Mouse (Mus musculus) MEL (cell line): Measurements from ENCODE around the gene Znrf4. TPM values are rescaled to one million over a fixed set of nuclear protein-coding genes. Genes with fewer than 3 reads are reported as not detected.
A peak's percentile ranks its signal among the peaks of the same experiment; 100 is the strongest.

Experiments used
- DNase-seq: peaks from one replicate; pipeline ENCODE4 v3.0.0; 2011; ENCODE audit warnings: low read depth, low spot score
- H3K27ac ChIP-seq: 2 replicates; pipeline ENCODE4 v1.5.1; 2012; ENCODE audit warnings: low read depth, mild to moderate bottlenecking, control low read depth, low read length, moderate library complexity; ENCODE audit not compliant: control insufficient read depth
- H3K27me3 ChIP-seq, 2 experiments: fragments of 150-350 bp in 1 of 2; sonication (generic) in 1 of 2; 2 replicates each; pipeline ENCODE4 v1.6.1; 2012; ENCODE audit warnings: low read length in 2 of 2, mild to moderate bottlenecking in 2 of 2, improper control_type of control experiment in 1 of 2, moderate library complexity in 1 of 2; ENCODE audit not compliant: insufficient read depth in 2 of 2, control insufficient read depth in 1 of 2
- H3K36me3 ChIP-seq, 2 experiments: 2 replicates each; pipeline ENCODE4 v1.6.1; 2012 to 2014; ENCODE audit warnings: low read length in 2 of 2, improper control_type of control experiment in 1 of 2, inconsistent platforms in 1 of 2, mild to moderate bottlenecking in 1 of 2; ENCODE audit not compliant: insufficient read depth in 2 of 2, control insufficient read depth in 1 of 2
- H3K4me1 ChIP-seq, 2 experiments: fragments of 150-350 bp in 1 of 2; sonication (generic) in 1 of 2; 2 replicates each; pipeline ENCODE4 v1.6.1; 2012; ENCODE audit warnings: low read length in 2 of 2, improper control_type of control experiment in 1 of 2, mild to moderate bottlenecking in 1 of 2; ENCODE audit not compliant: insufficient read depth in 2 of 2, control insufficient read depth in 1 of 2
- H3K4me3 ChIP-seq, 2 experiments: fragments of 150-350 bp in 1 of 2; sonication (generic) in 1 of 2; 2 replicates each; pipeline ENCODE4 v1.5.1; 2012; ENCODE audit warnings: low read depth in 2 of 2, low read length in 2 of 2, mild to moderate bottlenecking in 2 of 2, moderate library complexity in 2 of 2, control low read depth in 1 of 2, improper control_type of control experiment in 1 of 2; ENCODE audit not compliant: control insufficient read depth in 1 of 2, insufficient read depth in 1 of 2
- H3K79me2 ChIP-seq: 2 replicates; pipeline ENCODE4 v1.6.1; 2012; ENCODE audit warnings: mild to moderate bottlenecking, low read length, moderate library complexity; ENCODE audit not compliant: control insufficient read depth, poor library complexity, insufficient read depth
- H3K9ac ChIP-seq: 2 replicates; pipeline ENCODE4 v1.6.1; 2012; ENCODE audit warnings: low read depth, mild to moderate bottlenecking, control low read depth, low read length, moderate library complexity; ENCODE audit not compliant: control insufficient read depth, poor library complexity, severe bottlenecking
- H3K9me3 ChIP-seq: fragments of 150-350 bp; sonication (generic); replicated peaks from 2 replicates; pipeline ENCODE4 v1.6.1; 2012; ENCODE audit warnings: mild to moderate bottlenecking, low read length, improper control_type of control experiment, moderate library complexity; ENCODE audit not compliant: insufficient read depth
- CHD1 ChIP-seq: IDR thresholded peaks from 2 replicates; pipeline ENCODE4 v1.6.1; 2012; ENCODE audit warnings: low read depth, mild to moderate bottlenecking, inconsistent platforms, low read length, improper control_type of control experiment
- CHD2 ChIP-seq: IDR thresholded peaks from 2 replicates; pipeline ENCODE4 v1.6.1; 2011; ENCODE audit warnings: low read length, improper control_type of control experiment
- ELF1 ChIP-seq: IDR thresholded peaks from 2 replicates; pipeline ENCODE4 v1.6.1; 2014; ENCODE audit warnings: low read depth, mild to moderate bottlenecking, inconsistent platforms, low read length, improper control_type of control experiment, moderate library complexity
- EP300 ChIP-seq, 2 experiments: IDR thresholded peaks; 2 replicates each; pipeline ENCODE4 v1.6.1; 2011; ENCODE audit warnings: improper control_type of control experiment in 2 of 2, low read length in 2 of 2, low read depth in 1 of 2, mild to moderate bottlenecking in 1 of 2
- ETS1 ChIP-seq: IDR thresholded peaks from 2 replicates; pipeline ENCODE4 v1.6.1; 2012; ENCODE audit warnings: low read depth, mild to moderate bottlenecking, inconsistent platforms, low read length, improper control_type of control experiment, moderate library complexity
- GABPA ChIP-seq: IDR thresholded peaks from 2 replicates; pipeline ENCODE4 v1.6.1; 2012; ENCODE audit warnings: low read depth, mild to moderate bottlenecking, inconsistent platforms, low read length, improper control_type of control experiment, moderate library complexity
- GATA1 ChIP-seq: IDR thresholded peaks from 2 replicates; pipeline ENCODE4 v1.6.1; 2011; ENCODE audit warnings: low read depth, low read length, improper control_type of control experiment
- HCFC1 ChIP-seq: IDR thresholded peaks from 2 replicates; pipeline ENCODE4 v1.6.1; 2012; ENCODE audit warnings: low read depth, mild to moderate bottlenecking, inconsistent platforms, low read length, improper control_type of control experiment, moderate library complexity
- JUND ChIP-seq: IDR thresholded peaks from 2 replicates; pipeline ENCODE4 v1.6.1; 2011; ENCODE audit warnings: low read depth, mild to moderate bottlenecking, improper control_type of control experiment, low read length
- MAX ChIP-seq: IDR thresholded peaks from 2 replicates; pipeline ENCODE4 v1.6.1; 2011; ENCODE audit warnings: low read length, improper control_type of control experiment
- MAZ ChIP-seq: IDR thresholded peaks from 2 replicates; pipeline ENCODE4 v1.6.1; 2012; ENCODE audit warnings: low read depth, mild to moderate bottlenecking, inconsistent platforms, low read length, improper control_type of control experiment
- MEF2A ChIP-seq: IDR thresholded peaks from 2 replicates; pipeline ENCODE4 v1.6.1; 2014; ENCODE audit warnings: low read depth, mild to moderate bottlenecking, inconsistent platforms, low read length, improper control_type of control experiment; ENCODE audit not compliant: poor library complexity, insufficient replicate concordance, severe bottlenecking; ENCODE audit errors: extremely low read depth
- MXI1 ChIP-seq: IDR thresholded peaks from 2 replicates; pipeline ENCODE4 v1.6.1; 2011; ENCODE audit warnings: mild to moderate bottlenecking, low read depth, low read length, improper control_type of control experiment
- MYB ChIP-seq: IDR thresholded peaks from 2 replicates; pipeline ENCODE4 v1.6.1; 2011; ENCODE audit warnings: mild to moderate bottlenecking, low read depth, low read length, improper control_type of control experiment
- MYC ChIP-seq: IDR thresholded peaks from 2 replicates; pipeline ENCODE4 v1.6.1; 2011; ENCODE audit warnings: low read depth, mild to moderate bottlenecking, low read length, improper control_type of control experiment, moderate library complexity
- NELFE ChIP-seq: IDR thresholded peaks from 2 replicates; pipeline ENCODE4 v1.6.1; 2011; ENCODE audit warnings: low read depth, low read length, improper control_type of control experiment
- NRF1 ChIP-seq: IDR thresholded peaks from 2 replicates; pipeline ENCODE4 v1.6.1; 2014; ENCODE audit warnings: low read depth, mild to moderate bottlenecking, inconsistent platforms, low read length, improper control_type of control experiment, moderate library complexity; ENCODE audit not compliant: poor library complexity, insufficient read depth, severe bottlenecking
- POLR2A ChIP-seq, 2 experiments: IDR thresholded peaks; 2 replicates each; pipeline ENCODE4 v1.6.1; 2011 to 2012; ENCODE audit warnings: low read length in 2 of 2, mild to moderate bottlenecking in 2 of 2, control low read depth in 1 of 2, improper control_type of control experiment in 1 of 2, low read depth in 1 of 2, moderate library complexity in 1 of 2; ENCODE audit not compliant: control insufficient read depth in 1 of 2, insufficient read depth in 1 of 2, poor library complexity in 1 of 2
- POLR2AphosphoS2 ChIP-seq: IDR thresholded peaks from 2 replicates; pipeline ENCODE4 v1.6.1; 2011; ENCODE audit warnings: low read length, improper control_type of control experiment
- POLR2AphosphoS5 ChIP-seq: IDR thresholded peaks from 2 replicates; pipeline ENCODE4 v1.6.1; 2012; ENCODE audit warnings: low read depth, borderline replicate concordance, mild to moderate bottlenecking, inconsistent platforms, low read length, moderate library complexity, mixed read lengths
- RAD21 ChIP-seq: IDR thresholded peaks from 2 replicates; pipeline ENCODE4 v1.6.1; 2011; ENCODE audit warnings: mild to moderate bottlenecking, low read depth, low read length, improper control_type of control experiment
- RCOR1 ChIP-seq: IDR thresholded peaks from 2 replicates; pipeline ENCODE4 v1.6.1; 2012; ENCODE audit warnings: low read depth, mild to moderate bottlenecking, inconsistent platforms, low read length, improper control_type of control experiment
- SIN3A ChIP-seq: IDR thresholded peaks from 2 replicates; pipeline ENCODE4 v1.6.1; 2012; ENCODE audit warnings: low read length, improper control_type of control experiment, inconsistent platforms
- SMC3 ChIP-seq: IDR thresholded peaks from 2 replicates; pipeline ENCODE4 v1.6.1; 2011; ENCODE audit warnings: low read depth, low read length, improper control_type of control experiment
- TAL1 ChIP-seq: IDR thresholded peaks from 2 replicates; pipeline ENCODE4 v1.6.1; 2012; ENCODE audit warnings: mild to moderate bottlenecking, inconsistent platforms, low read length, moderate library complexity, mixed read lengths
- TBP ChIP-seq: IDR thresholded peaks from 2 replicates; pipeline ENCODE4 v1.8.0; 2011; ENCODE audit warnings: low read depth, low read length, improper control_type of control experiment
- TCF12 ChIP-seq: IDR thresholded peaks from 2 replicates; pipeline ENCODE4 v1.6.1; 2014; ENCODE audit warnings: low read depth, mild to moderate bottlenecking, inconsistent platforms, low read length, improper control_type of control experiment, moderate library complexity
- UBTF ChIP-seq: IDR thresholded peaks from 2 replicates; pipeline ENCODE4 v1.6.1; 2012; ENCODE audit warnings: low read depth, mild to moderate bottlenecking, inconsistent platforms, low read length, improper control_type of control experiment, moderate library complexity, borderline replicate concordance; ENCODE audit not compliant: insufficient read depth
- USF1 ChIP-seq: IDR thresholded peaks from 2 replicates; pipeline ENCODE4 v1.6.1; 2014; ENCODE audit warnings: low read depth, mild to moderate bottlenecking, inconsistent platforms, low read length, improper control_type of control experiment, moderate library complexity
- ZC3H11A ChIP-seq: IDR thresholded peaks from 2 replicates; pipeline ENCODE4 v1.6.1; 2012; ENCODE audit warnings: low read depth, mild to moderate bottlenecking, inconsistent platforms, low read length, improper control_type of control experiment
- ZKSCAN1 ChIP-seq: IDR thresholded peaks from 2 replicates; pipeline ENCODE4 v1.6.1; 2012; ENCODE audit warnings: low read depth, mild to moderate bottlenecking, inconsistent platforms, low read length, improper control_type of control experiment, moderate library complexity
- ZNF384 ChIP-seq: IDR thresholded peaks from 2 replicates; pipeline ENCODE4 v1.6.1; 2012; ENCODE audit warnings: low read depth, mild to moderate bottlenecking, inconsistent platforms, low read length, improper control_type of control experiment
- polyA plus RNA-seq, 2 experiments: library from polyadenylated mRNA; stranded (reverse) in 1 of 2; unstranded in 1 of 2; fragments of >175 nt in 1 of 2; fragments of >200 nt in 1 of 2; gene quantifications; 2 replicates each; pipeline versions ENCODE4 v1.2.1 to v1.2.4; 2012; ENCODE audit warnings: low replicate concordance in 2 of 2, low read depth in 1 of 2; ENCODE audit not compliant: insufficient read length in 2 of 2, insufficient read depth in 1 of 2, missing spikeins in 1 of 2
- total RNA-seq: library from RNA; depleted of rRNA; stranded (reverse); fragments of 300-350 nt; gene quantifications from 2 replicates; pipeline ENCODE4 v1.2.3, GENCODE M21; 2012

Znrf4 gene
- total and polyA plus RNA-seq, 3 experiments: not detected

GRCm38 (mm10) chr17:56536874-56537273 lies 24.6 kb upstream of the Znrf4 start:
- H3K4me3 ChIP-seq: no peak overlapping the region
- TF ChIP-seq POLR2AphosphoS2: no peak
- no peak for TF ChIP-seq SIN3A
- TF ChIP-seq GABPA: no peak
- TF ChIP-seq ZNF384: no peak
- TF ChIP-seq JUND: no peak
- TF ChIP-seq HCFC1: no peak
- no peak for TF ChIP-seq ELF1
- no peak for TF ChIP-seq ETS1
- peaks cover 0 to 13% of the 10 kb centered on the region in 2 experiments; a peak in 2 of 4 replicates for H3K36me3 ChIP-seq
- DNase-seq: no peak
- H3K79me2 ChIP-seq: no peaks in the 10 kb centered on the region
- no peaks in the 10 kb centered on the region for H3K9me3 ChIP-seq
- H3K27me3 ChIP-seq: no peaks in the 10 kb centered on the region
- peaks cover 4 to 18% of the 10 kb centered on the region in 2 experiments for H3K4me1 ChIP-seq
- no peak overlapping the region for H3K27ac ChIP-seq
- H3K9ac ChIP-seq: no peak overlapping the region

DNA sequence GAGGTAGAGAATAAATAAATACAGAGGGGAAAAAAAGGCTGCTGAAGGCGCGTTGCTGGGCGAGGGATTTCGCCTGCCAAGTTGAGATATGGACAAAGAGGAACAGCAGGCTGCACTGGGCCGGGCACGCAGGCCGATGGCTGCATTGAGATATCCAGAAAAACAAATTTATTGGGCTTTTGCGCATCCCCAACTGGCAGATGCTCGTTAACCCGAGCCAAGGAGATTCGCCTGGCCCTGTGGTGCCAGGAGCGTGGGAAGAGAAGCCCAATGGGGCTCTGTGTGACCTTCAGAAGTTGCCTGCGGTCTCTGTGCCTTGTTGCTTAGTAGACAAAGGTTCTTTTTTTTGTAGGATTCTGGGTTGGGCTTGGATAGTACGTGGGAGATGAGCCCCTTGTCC lies 24.0 kb upstream of the Znrf4 start:
- Histone ChIP-seq H3K79me2 (no peaks in the 10 kb centered on the region), H3K27ac (peak overlapping the region; percentile 46), H3K9ac (peak overlapping the region; percentile 41), H3K9me3 (no peaks in the 10 kb centered on the region), H3K4me3 (peak overlapping the region; percentile 13 to 16; a peak in 3 of 4 replicates), H3K36me3 (peaks cover 0 to 13% of the 10 kb centered on the region in 2 experiments; a peak in 2 of 4 replicates), H3K27me3 (no peaks in the 10 kb centered on the region), H3K4me1 (peaks cover 4 to 18% of the 10 kb centered on the region in 2 experiments)
- DNase-seq: peak; percentile 92
- TF ChIP-seq MEF2A (no peak), MAX (no peak), UBTF (no peak), CHD1 (no peak), MYC (no peak), TBP (0 out of 2 replicates have a peak, but pooled peaks have one; percentile 12), MAZ (no peak), GATA1 (peak; percentile 87), MXI1 (no peak), USF1 (no peak), ZC3H11A (no peak), POLR2A (IDR thresholded peaks at IDR 0.05; ENCODE audit: control insufficient read depth in 1 of 2, insufficient read depth in 1 of 2, low read depth in 1 of 2, low read length in 2 of 2, poor library complexity in 1 of 2) (peak in 1 of 2 experiments; percentile 29; a peak in 1 of 4 replicates), TAL1 (peak; percentile 92), EP300 (IDR thresholded peaks at IDR 0.05; ENCODE audit: low read depth in 1 of 2, low read length in 2 of 2) (peak; percentile 92), CHD2 (no peak), GABPA (no peak), NELFE (no peak), ZNF384 (peak; percentile 80), ETS1 (peak; percentile 52), ELF1 (no peak), TCF12 (peak; percentile 93), POLR2AphosphoS2 (no peak), SMC3 (no peak), ZKSCAN1 (no peak), MYB (peak; percentile 65; the same call in 1 of the 2 replicates), POLR2AphosphoS5 (no peak), RAD21 (no peak), NRF1 (peak; percentile 34; the same call in 1 of the 2 replicates), RCOR1 (peak; percentile 80)
